9 mouse cellular contexts compared by ENCODE assay signal in the genomic region with DNA sequence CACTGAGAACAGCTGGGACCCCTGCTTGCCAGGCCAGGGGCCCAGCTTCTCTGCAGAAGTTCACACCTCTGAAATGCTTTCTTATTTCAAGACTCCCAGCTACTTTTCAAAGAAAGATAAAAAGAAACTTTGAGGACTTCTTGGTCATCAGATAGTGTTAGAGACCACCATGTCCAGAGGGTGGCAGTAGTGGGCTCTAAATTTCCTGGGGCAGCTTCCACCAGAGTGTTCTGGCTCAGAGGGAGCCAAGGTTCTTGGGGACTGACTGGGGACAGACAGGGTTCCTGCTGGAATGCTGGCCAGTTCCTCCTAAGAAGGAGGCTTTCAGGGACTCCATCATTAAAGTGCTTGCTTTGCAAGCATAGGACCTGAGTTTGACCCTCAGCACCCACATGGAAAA. TPM values are rescaled to one million over a fixed set of nuclear protein-coding genes. Genes with fewer than 3 reads are reported as not detected.
A peak's percentile ranks its signal among the peaks of the same experiment; 100 is the strongest.
DNase-seq lines count a peak whose midpoint lies in the region; ATAC-seq lines count a peak whose summit lies in the region.
"Had no signal": no experiment of that assay in that cellular context is flagged by ENCODE, and none has a peak within 500 bp of the region (broad histone marks: within the 10 kb centered on the region; RNA-seq: fewer than 3 reads in every experiment).

No protein-coding gene starts in this region.

- ATAC-seq in forebrain, embryonic 16.5 days, result no peak

- no peak overlapping the region for H3K9ac ChIP-seq in forebrain, embryonic 16.5 days (replicated peaks; ENCODE audit: low read depth, low read length)
- H3K9ac ChIP-seq: limb, embryonic 13.5 days had no signal

- no peak overlapping the region for H3K27ac ChIP-seq in forebrain, embryonic 16.5 days (ENCODE audit: low read length)
- H3K27ac ChIP-seq: limb, embryonic 13.5 days had no signal

- DNase-seq in cerebellum, postnatal 14 days, result peak; percentile 53 to 70
- no peak for DNase-seq in cerebellum, adult 11-12 months
- DNase-seq in left cerebral cortex, adult 18-20 months (ENCODE audit: low spot score in 2 of 2), result peak; percentile 12 to 35
- DNase-seq in left cerebral cortex, adult 9 months (ENCODE audit: low spot score in 2 of 2), result no peak
- DNase-seq in B cell, adult 2 months, result peak; percentile 6 to 9
- peak; percentile 31 for DNase-seq in embryo, embryonic 9.5 days (ENCODE audit: extremely low spot score)
- DNase-seq in thymus, postnatal 25 days, result peak; percentile 9

- H3K9me3 ChIP-seq in forebrain, embryonic 16.5 days (ENCODE audit: control insufficient read depth, low read length), result no peaks in the 10 kb centered on the region
- H3K9me3 ChIP-seq: limb, embryonic 13.5 days had no signal

- no peaks in the 10 kb centered on the region for H3K36me3 ChIP-seq in forebrain, embryonic 16.5 days (ENCODE audit: control insufficient read depth, insufficient read depth)
- H3K36me3 ChIP-seq: limb, embryonic 13.5 days had no signal

- no peaks in the 10 kb centered on the region for H3K27me3 ChIP-seq in forebrain, embryonic 16.5 days (replicated peaks; ENCODE audit: control insufficient read depth, insufficient read depth, low read length)
- H3K27me3 ChIP-seq: limb, embryonic 13.5 days had no signal

- no peak overlapping the region for H3K4me3 ChIP-seq in forebrain, embryonic 16.5 days (replicated peaks; ENCODE audit: low read length)
- H3K4me3 ChIP-seq: limb, embryonic 13.5 days had no signal

- no peaks in the 10 kb centered on the region for H3K4me1 ChIP-seq in forebrain, embryonic 16.5 days (replicated peaks; ENCODE audit: control insufficient read depth, insufficient read depth, low read length)
- H3K4me1 ChIP-seq: limb, embryonic 13.5 days had no signal

- H3K4me2 ChIP-seq in forebrain, embryonic 16.5 days (ENCODE audit: low read length), result no peak overlapping the region
- H3K4me2 ChIP-seq: limb, embryonic 13.5 days had no signal

RNA-seq across cellular contexts. Expression of gene Rspo4, which starts 31.8 kb away (rescaled TPM):
- under 1 TPM in 1 of 2 experiments, not detected in 1; 0.19 TPM for total RNA-seq in left cerebral cortex, adult 18-20 months (2021)
- 0.10 and 0.11 TPM in 2 replicates for polyA plus RNA-seq in forebrain, embryonic 16.5 days (2015; fragmentation: Nextera tagmentation; extraction: Ambion mirVana)

RNA-seq across cellular contexts. Expression of gene Angpt4, which starts 36.5 kb away (rescaled TPM):
- not detected for total RNA-seq in left cerebral cortex, adult 18-20 months (2021)
- 0.10 and 0.14 TPM in 2 replicates for polyA plus RNA-seq in forebrain, embryonic 16.5 days (2015; fragmentation: Nextera tagmentation; extraction: Ambion mirVana)

Comparison
In these comparisons a context has a peak if more than half of its experiments do, and no peak if none do; other contexts are left out.
1. DNase-seq: peak in cerebellum, postnatal 14 days (2 of 2), left cerebral cortex, adult 18-20 months (2 of 2), B cell, adult 2 months (2 of 2), embryo, embryonic 9.5 days (single experiment) and thymus, postnatal 25 days (single experiment); none in cerebellum, adult 11-12 months (single experiment) and left cerebral cortex, adult 9 months (0 of 2).